Mouse (Mus musculus): ENCODE data around the gene Anxa7. TPM values are rescaled to one million over a fixed set of nuclear protein-coding genes. Genes with fewer than 3 reads are reported as not detected.

Gene Anxa7
- total RNA-seq (2014; rRNA removed): 92.6 and 103 TPM in 2 replicates
- polyA plus RNA-seq (2012; rRNA removed): 42.8 and 59.6 TPM in 2 replicates

DNA sequence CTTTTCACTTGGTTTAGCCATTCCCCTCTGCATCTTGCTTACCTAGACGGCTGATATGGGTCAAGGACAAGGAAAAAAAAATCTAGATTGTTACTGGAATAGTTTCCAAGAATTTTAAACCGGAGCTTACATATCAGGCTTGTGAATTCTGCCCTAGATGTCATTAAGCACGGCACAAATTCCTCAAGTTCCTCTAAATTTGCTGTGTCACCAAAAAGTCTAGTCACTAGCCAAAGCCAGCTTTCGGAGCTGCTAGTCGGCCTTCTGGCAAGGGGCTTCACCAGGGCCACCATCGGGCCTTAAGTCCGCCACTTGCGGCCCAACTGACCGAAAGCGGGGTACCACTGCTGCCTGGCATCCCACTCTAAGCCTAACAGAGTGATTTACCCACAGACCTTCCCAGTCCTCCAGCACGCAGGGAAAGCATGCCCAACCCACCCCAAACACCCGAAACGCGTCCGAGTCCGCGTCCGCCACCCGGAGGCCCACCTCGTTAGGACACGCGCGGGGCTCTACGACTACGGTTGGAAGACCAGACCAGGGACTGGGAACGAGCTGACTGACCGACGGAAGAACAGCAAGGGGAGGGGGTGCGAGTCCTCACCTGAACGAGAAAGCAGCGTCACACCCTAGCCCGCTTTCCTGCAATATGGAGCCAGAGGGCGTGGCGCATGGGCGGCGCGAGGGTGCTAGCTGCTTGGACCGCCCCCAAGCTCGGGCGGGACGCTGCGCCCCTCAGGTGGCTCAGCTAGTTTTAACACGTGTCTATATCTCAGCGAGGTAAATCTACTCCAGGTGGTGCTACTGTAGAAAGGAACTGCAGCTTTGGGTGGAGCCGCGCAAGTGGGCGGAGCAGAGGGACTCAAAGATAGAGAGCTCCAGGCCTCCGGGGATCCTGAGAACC lies at the start of gene Anxa7:
Anxa7 (minus strand) TSS at position 843 of the 904 bp plus-strand sequence.
- WGBS: under 1% methylated on average over 48 of the region's 48 CpGs
- peaks cover 12% of the 10 kb centered on the region for H3K4me1 ChIP-seq (ENCODE audit: control insufficient read depth, insufficient read depth, low read length)
- peaks cover 3% of the 10 kb centered on the region for H3K36me3 ChIP-seq (ENCODE audit: control insufficient read depth, insufficient read depth, low read length)
- peak; percentile 71 for TF ChIP-seq POLR2A (IDR thresholded peaks at IDR 0.05; ENCODE audit: extremely low read depth, insufficient read depth, low read length)
- TF ChIP-seq CTCF (IDR thresholded peaks at IDR 0.05; ENCODE audit: low read depth, low read length): no peak
- peak within 1 kb of the TSS; percentile 89 for H3K9ac ChIP-seq (ENCODE audit: low read depth, low read length)
- DNase-seq (ENCODE audit: extremely low read depth, low read depth, low spot score): peak; percentile 79
- no peaks in the 10 kb centered on the region for H3K27me3 ChIP-seq (ENCODE audit: control insufficient read depth, insufficient read depth, low read length)
- peaks cover 9% of the 10 kb centered on the region; the same call in 1 of the 2 replicates for H3K79me2 ChIP-seq (ENCODE audit: control insufficient read depth, insufficient read depth, low read length)
- peak within 1 kb of the TSS; percentile 87 for H3K4me3 ChIP-seq (ENCODE audit: insufficient read depth, low read depth, low read length)
- H3K27ac ChIP-seq (replicated peaks; ENCODE audit: insufficient read depth, low read depth, low read length): peak within 1 kb of the TSS; percentile 81

DNA sequence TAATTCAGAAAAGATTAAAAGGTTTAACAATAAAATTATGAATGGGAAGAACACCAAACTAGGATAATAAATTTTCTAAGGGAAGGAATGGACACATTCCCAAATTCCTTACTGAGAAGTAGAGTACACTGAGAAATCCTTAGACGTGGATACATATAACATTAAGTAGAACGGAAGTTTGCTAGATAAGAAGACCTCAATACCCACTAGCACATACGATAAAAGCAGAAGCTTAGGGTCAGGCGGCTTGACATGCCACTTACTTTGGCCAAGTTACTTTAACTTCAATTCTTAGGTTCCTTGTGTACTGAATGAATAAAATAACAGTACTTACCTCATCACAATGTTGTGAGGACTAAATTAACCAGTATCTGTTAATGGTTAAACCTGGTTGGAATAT lies 49.7 kb upstream of the Anxa7 start:
- DNase-seq (ENCODE audit: extremely low read depth, low read depth, low spot score): no peak
- TF ChIP-seq CTCF (IDR thresholded peaks at IDR 0.05; ENCODE audit: low read depth, low read length) (no peak), POLR2A (IDR thresholded peaks at IDR 0.05; ENCODE audit: extremely low read depth, insufficient read depth, low read length) (no peak)

DNA sequence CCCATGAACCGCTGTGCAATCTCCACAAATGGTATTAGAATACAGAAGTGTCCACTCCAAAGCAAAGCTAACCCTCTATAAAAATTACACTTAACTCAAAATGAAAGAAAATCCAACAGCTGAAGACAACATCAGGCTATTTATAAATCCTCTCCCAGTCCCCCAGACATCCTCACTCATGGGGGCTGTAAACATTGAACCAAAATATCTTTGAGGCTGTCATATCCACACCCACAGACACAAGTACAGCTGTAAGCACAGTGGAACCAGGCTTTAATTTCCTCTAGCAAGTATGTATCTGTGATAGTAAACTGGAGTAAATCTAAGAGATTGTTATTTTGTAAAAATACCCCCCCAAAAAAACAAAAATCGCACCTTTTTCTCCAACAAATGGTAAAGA lies 40.2 kb upstream of the Anxa7 start:
- Histone ChIP-seq H3K4me1 (ENCODE audit: control insufficient read depth, insufficient read depth, low read length) (no peaks in the 10 kb centered on the region), H3K79me2 (ENCODE audit: control insufficient read depth, insufficient read depth, low read length) (no peaks in the 10 kb centered on the region), H3K27me3 (ENCODE audit: control insufficient read depth, insufficient read depth, low read length) (no peaks in the 10 kb centered on the region), H3K4me3 (ENCODE audit: insufficient read depth, low read depth, low read length) (no peak overlapping the region), H3K27ac (replicated peaks; ENCODE audit: insufficient read depth, low read depth, low read length) (no peak overlapping the region), H3K9ac (ENCODE audit: low read depth, low read length) (no peak overlapping the region), H3K36me3 (ENCODE audit: control insufficient read depth, insufficient read depth, low read length) (peaks cover 10% of the 10 kb centered on the region)
- WGBS: 99% methylated on average over 2 of the region's 2 CpGs
- no peak for DNase-seq (ENCODE audit: extremely low read depth, low read depth, low spot score)
- no peak for TF ChIP-seq POLR2A (IDR thresholded peaks at IDR 0.05; ENCODE audit: extremely low read depth, insufficient read depth, low read length)
- TF ChIP-seq CTCF (IDR thresholded peaks at IDR 0.05; ENCODE audit: low read depth, low read length): no peak

More for the DNA sequence above, 49.7 kb upstream of the Anxa7 start:
- Histone ChIP-seq H3K4me3 (ENCODE audit: insufficient read depth, low read depth, low read length) (no peak overlapping the region), H3K27me3 (ENCODE audit: control insufficient read depth, insufficient read depth, low read length) (no peaks in the 10 kb centered on the region), H3K4me1 (ENCODE audit: control insufficient read depth, insufficient read depth, low read length) (no peaks in the 10 kb centered on the region), H3K79me2 (ENCODE audit: control insufficient read depth, insufficient read depth, low read length) (no peaks in the 10 kb centered on the region), H3K9ac (ENCODE audit: low read depth, low read length) (no peak overlapping the region), H3K27ac (replicated peaks; ENCODE audit: insufficient read depth, low read depth, low read length) (no peak overlapping the region), H3K36me3 (ENCODE audit: control insufficient read depth, insufficient read depth, low read length) (peaks cover 3% of the 10 kb centered on the region)
- WGBS: 85% methylated on average over 4 of the region's 4 CpGs

DNA sequence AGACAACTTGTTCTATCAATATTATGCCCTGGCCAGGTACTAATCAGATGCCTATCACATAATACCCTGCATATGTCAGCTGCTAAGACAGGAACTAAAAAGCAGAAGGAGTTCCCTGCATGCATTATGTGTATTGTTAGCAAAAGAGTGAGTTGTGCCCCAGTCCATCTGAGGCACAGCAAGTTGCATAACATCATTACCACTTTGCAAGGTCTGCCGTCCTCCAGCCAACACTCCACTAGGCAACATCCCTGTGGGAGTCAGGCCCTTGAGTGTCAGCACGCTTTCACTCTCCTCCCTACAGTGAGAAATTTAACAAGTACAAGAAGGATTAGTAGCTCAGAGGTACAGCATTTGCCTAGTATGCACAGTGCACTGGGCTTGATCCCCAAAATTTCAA lies 28.5 kb upstream of the Anxa7 start:
- no peak overlapping the region for H3K9ac ChIP-seq (ENCODE audit: low read depth, low read length)
- TF ChIP-seq CTCF (IDR thresholded peaks at IDR 0.05; ENCODE audit: low read depth, low read length) (no peak), POLR2A (IDR thresholded peaks at IDR 0.05; ENCODE audit: extremely low read depth, insufficient read depth, low read length) (no peak)
- no peaks in the 10 kb centered on the region for H3K27me3 ChIP-seq (ENCODE audit: control insufficient read depth, insufficient read depth, low read length)
- no peak overlapping the region for H3K4me3 ChIP-seq (ENCODE audit: insufficient read depth, low read depth, low read length)
- WGBS: 77% methylated on average over 2 of the region's 2 CpGs
- H3K36me3 ChIP-seq (ENCODE audit: control insufficient read depth, insufficient read depth, low read length): peaks cover 13% of the 10 kb centered on the region
- no peak overlapping the region for H3K27ac ChIP-seq (replicated peaks; ENCODE audit: insufficient read depth, low read depth, low read length)
- H3K79me2 ChIP-seq (ENCODE audit: control insufficient read depth, insufficient read depth, low read length): no peaks in the 10 kb centered on the region
- H3K4me1 ChIP-seq (ENCODE audit: control insufficient read depth, insufficient read depth, low read length): no peaks in the 10 kb centered on the region
- DNase-seq (ENCODE audit: extremely low read depth, low read depth, low spot score): no peak

DNA sequence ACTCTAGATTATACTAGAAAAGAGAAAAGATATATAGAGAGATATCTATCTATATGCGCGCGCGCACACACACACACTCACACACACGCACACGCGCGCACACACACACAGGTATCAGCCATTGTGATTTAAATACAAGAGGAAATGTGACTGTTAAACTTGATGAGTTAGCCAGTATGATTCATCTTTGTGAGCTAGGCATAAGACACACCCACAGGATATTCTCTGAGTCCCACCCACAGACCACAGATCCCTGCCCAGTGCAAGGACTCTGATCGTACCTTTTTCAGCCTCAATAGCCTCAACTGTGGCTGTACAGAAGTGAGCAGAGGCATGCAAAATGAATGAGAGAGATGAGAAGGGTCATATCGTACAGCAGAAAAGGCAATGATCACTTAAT lies 23.0 kb upstream of the Anxa7 start:
- no peaks in the 10 kb centered on the region for H3K79me2 ChIP-seq (ENCODE audit: control insufficient read depth, insufficient read depth, low read length)
- WGBS: 90% methylated on average over 10 of the region's 10 CpGs
- no peak overlapping the region for H3K27ac ChIP-seq (replicated peaks; ENCODE audit: insufficient read depth, low read depth, low read length)
- no peak for DNase-seq (ENCODE audit: extremely low read depth, low read depth, low spot score)
- no peak for TF ChIP-seq POLR2A (IDR thresholded peaks at IDR 0.05; ENCODE audit: extremely low read depth, insufficient read depth, low read length)
- no peak for TF ChIP-seq CTCF (IDR thresholded peaks at IDR 0.05; ENCODE audit: low read depth, low read length)
- H3K4me1 ChIP-seq (ENCODE audit: control insufficient read depth, insufficient read depth, low read length): no peaks in the 10 kb centered on the region; the same call in 1 of the 2 replicates
- H3K36me3 ChIP-seq (ENCODE audit: control insufficient read depth, insufficient read depth, low read length): peaks cover 5% of the 10 kb centered on the region
- no peak overlapping the region for H3K4me3 ChIP-seq (ENCODE audit: insufficient read depth, low read depth, low read length)
- H3K9ac ChIP-seq (ENCODE audit: low read depth, low read length): no peak overlapping the region
- no peaks in the 10 kb centered on the region for H3K27me3 ChIP-seq (ENCODE audit: control insufficient read depth, insufficient read depth, low read length)

DNA sequence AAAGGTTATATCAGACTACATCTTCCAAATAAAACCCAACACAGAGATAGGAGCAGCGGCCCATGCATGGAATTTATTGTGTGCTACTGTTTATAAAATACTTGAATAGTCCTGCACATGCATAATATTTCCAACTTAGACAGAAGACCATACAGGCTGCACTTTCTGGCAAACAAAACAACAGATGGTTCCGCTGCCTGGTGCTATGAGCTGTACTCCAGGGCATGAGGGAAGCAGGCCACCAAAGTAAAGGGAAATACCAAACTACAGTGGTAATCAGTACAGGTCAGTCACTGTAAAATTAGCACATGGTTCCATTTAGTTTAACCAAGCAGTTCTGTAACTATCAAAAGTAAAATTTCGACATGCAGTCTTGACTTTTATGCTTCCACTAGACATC lies 20.0 kb upstream of the Anxa7 start:
- Histone ChIP-seq H3K4me1 (ENCODE audit: control insufficient read depth, insufficient read depth, low read length) (no peaks in the 10 kb centered on the region; the same call in 1 of the 2 replicates), H3K27ac (replicated peaks; ENCODE audit: insufficient read depth, low read depth, low read length) (no peak overlapping the region), H3K79me2 (ENCODE audit: control insufficient read depth, insufficient read depth, low read length) (no peaks in the 10 kb centered on the region), H3K36me3 (ENCODE audit: control insufficient read depth, insufficient read depth, low read length) (peaks cover 2% of the 10 kb centered on the region), H3K27me3 (ENCODE audit: control insufficient read depth, insufficient read depth, low read length) (no peaks in the 10 kb centered on the region), H3K4me3 (ENCODE audit: insufficient read depth, low read depth, low read length) (no peak overlapping the region), H3K9ac (ENCODE audit: low read depth, low read length) (no peak overlapping the region)
- 91% methylated on average over 3 of the region's 3 CpGs for WGBS
- TF ChIP-seq POLR2A (IDR thresholded peaks at IDR 0.05; ENCODE audit: extremely low read depth, insufficient read depth, low read length): no peak
- TF ChIP-seq CTCF (IDR thresholded peaks at IDR 0.05; ENCODE audit: low read depth, low read length): no peak
- DNase-seq (ENCODE audit: extremely low read depth, low read depth, low spot score): no peak

Data from liver, adult 2 months (tissue).